Mouse (Mus musculus) brain, adult 2 months (tissue): ENCODE measurements around the gene Tln2.
A peak's percentile ranks its signal among the peaks of the same experiment; 100 is the strongest.

Experiments used
- DNase-seq: peaks from one replicate; pipeline ENCODE4 v3.0.0; 2011; ENCODE audit warnings: low read depth, low spot score

Tln2 gene

GRCm38 (mm10) chr9:67559603-67560002, at the start of gene Tln2:
Gene Tln2, minus strand, starts transcription at chr9:67559703.
- DNase-seq, result no peak

GRCm38 (mm10) chr9:67609226-67609625, 49.7 kb upstream of the Tln2 start:
- no peak for DNase-seq

GRCm38 (mm10) chr9:67607786-67608366, 48.4 kb upstream of the Tln2 start:
- DNase-seq, result no peak

- DNase-seq, result no peak
Measured at GRCm38 (mm10) chr9:67607268-67607667, 47.8 kb upstream of the Tln2 start.

- DNase-seq, result no peak
Measured at GRCm38 (mm10) chr9:67605867-67606435, 46.4 kb upstream of the Tln2 start.

GRCm38 (mm10) chr9:67604940-67605339, 45.4 kb upstream of the Tln2 start:
- no peak for DNase-seq

GRCm38 (mm10) chr9:67602347-67602746, 42.8 kb upstream of the Tln2 start:
- no peak for DNase-seq

GRCm38 (mm10) chr9:67595221-67595620, 35.7 kb upstream of the Tln2 start:
- peak; percentile 26 for DNase-seq

GRCm38 (mm10) chr9:67593469-67594141, 34.1 kb upstream of the Tln2 start:
- DNase-seq, result no peak

- no peak for DNase-seq
Measured at GRCm38 (mm10) chr9:67592726-67593125, 33.2 kb upstream of the Tln2 start.

GRCm38 (mm10) chr9:67587111-67587510, 27.6 kb upstream of the Tln2 start:
- DNase-seq, result peak; percentile 31

- DNase-seq, result no peak
Measured at GRCm38 (mm10) chr9:67586489-67586888, 27.0 kb upstream of the Tln2 start.

- peak; percentile 29 for DNase-seq
Measured at GRCm38 (mm10) chr9:67584871-67585270, 25.4 kb upstream of the Tln2 start.

GRCm38 (mm10) chr9:67581581-67582280, 22.2 kb upstream of the Tln2 start:
- peak; percentile 41 for DNase-seq

GRCm38 (mm10) chr9:67579541-67579940, 20.0 kb upstream of the Tln2 start:
- DNase-seq, result no peak

GRCm38 (mm10) chr9:67574721-67575248, 15.3 kb upstream of the Tln2 start:
- no peak for DNase-seq

- no peak for DNase-seq
Measured at GRCm38 (mm10) chr9:67573683-67573979, 14.1 kb upstream of the Tln2 start.

GRCm38 (mm10) chr9:67572790-67573682, 13.5 kb upstream of the Tln2 start:
- DNase-seq, result peak; percentile 63

- DNase-seq, result no peak
Measured at GRCm38 (mm10) chr9:67565801-67566258, 6.3 kb upstream of the Tln2 start.

GRCm38 (mm10) chr9:67549811-67550501, 9.5 kb downstream of the Tln2 start:
- peak; percentile 31 for DNase-seq

GRCm38 (mm10) chr9:67549332-67549731, 10.2 kb downstream of the Tln2 start:
- peak; percentile 72 for DNase-seq
